Mouse (Mus musculus) small intestine, adult 2 months (tissue): ENCODE measurements around the gene Ehd1. TPM values are rescaled to one million over a fixed set of nuclear protein-coding genes. Genes with fewer than 3 reads are reported as not detected.

ENCODE experiments used
- H3K27ac ChIP-seq: fragments of 200-500 bp; 2 replicates; pipeline ENCODE4 v1.5.1; 2012; ENCODE audit warnings: low read depth, low read length, control low read depth, inconsistent platforms; ENCODE audit not compliant: insufficient read depth
- H3K27me3 ChIP-seq: fragments of 200-500 bp; 2 replicates; pipeline ENCODE4 v1.6.1; 2012; ENCODE audit warnings: mild to moderate bottlenecking, moderate library complexity, low read length, inconsistent platforms; ENCODE audit not compliant: control insufficient read depth, insufficient read depth
- H3K36me3 ChIP-seq: fragments of 200-500 bp; 2 replicates; pipeline ENCODE4 v1.6.1; 2012; ENCODE audit warnings: mild to moderate bottlenecking, low read length, control low read depth, inconsistent platforms; ENCODE audit not compliant: control insufficient read depth, insufficient read depth
- H3K4me1 ChIP-seq: fragments of 200-500 bp; 2 replicates; pipeline ENCODE4 v1.6.1; 2012; ENCODE audit warnings: low read length, inconsistent platforms, mixed read lengths; ENCODE audit not compliant: control insufficient read depth, insufficient read depth, insufficient read length
- H3K4me3 ChIP-seq: fragments of 200-500 bp; 2 replicates; pipeline ENCODE4 v1.5.1; 2012; ENCODE audit warnings: low read depth, mild to moderate bottlenecking, control low read depth, inconsistent platforms, low read length, moderate library complexity
- CTCF ChIP-seq: fragments of 200-500 bp; IDR thresholded peaks from 2 replicates; pipeline ENCODE4 v1.5.1; 2012; ENCODE audit warnings: low read depth, mild to moderate bottlenecking, control low read depth, inconsistent platforms, low read length, moderate library complexity, mixed read lengths; ENCODE audit not compliant: insufficient replicate concordance, insufficient read length; ENCODE audit errors: extremely low read depth
- POLR2A ChIP-seq: fragments of 200-500 bp; IDR thresholded peaks from 2 replicates; pipeline ENCODE4 v1.6.1; 2012; ENCODE audit warnings: low read depth, mild to moderate bottlenecking, control low read depth, inconsistent platforms, low read length, moderate library complexity
- WGBS: fragments of 180-500 bp; shearing (Covaris S2); methylation state at CpG from one replicate; pipeline ENCODE4 v1.1.7; 2018; 5-methylcytosine and 5-hydroxymethylcytosine counted together
- polyA plus RNA-seq: library from polyadenylated mRNA; depleted of rRNA; stranded (reverse); fragments of >200 nt; gene quantifications from 2 replicates; pipeline ENCODE4 v1.2.3, GENCODE M21; 2012

Ehd1 gene
- polyA plus RNA-seq, 1 experiment: 714 TPM

GRCm38 (mm10) chr19:6292262-6292661, 15.7 kb downstream of the Ehd1 start:
- Histone ChIP-seq H3K36me3 (peaks cover 56% of the 10 kb centered on the region), H3K4me3 (no peak overlapping the region), H3K27me3 (no peaks in the 10 kb centered on the region), H3K27ac (peak overlapping the region; percentile 98), H3K4me1 (peaks cover 44% of the 10 kb centered on the region)
- no peak for TF ChIP-seq CTCF
- no peak for TF ChIP-seq POLR2A
- WGBS: 90% methylated on average over 5 of the region's 5 CpGs

- H3K27ac ChIP-seq: peak overlapping the region; percentile 72; the same call in 1 of the 2 replicates
- H3K36me3 ChIP-seq: peaks cover 65% of the 10 kb centered on the region
- WGBS: 93% methylated on average over 17 of the region's 17 CpGs
- TF ChIP-seq CTCF (no peak), POLR2A (no peak)
- H3K27me3 ChIP-seq: no peaks in the 10 kb centered on the region
- H3K4me1 ChIP-seq: peaks cover 55% of the 10 kb centered on the region
- no peak overlapping the region for H3K4me3 ChIP-seq
Measured at GRCm38 (mm10) chr19:6294301-6294700, 17.8 kb downstream of the Ehd1 start.

GRCm38 (mm10) chr19:6296551-6297210, 20.2 kb downstream of the Ehd1 start:
- Histone ChIP-seq H3K36me3 (peaks cover 67% of the 10 kb centered on the region), H3K27me3 (no peaks in the 10 kb centered on the region), H3K4me3 (no peak overlapping the region), H3K4me1 (peaks cover 49% of the 10 kb centered on the region), H3K27ac (peak overlapping the region; percentile 65)
- 74% methylated on average over 5 of the region's 5 CpGs for WGBS
- TF ChIP-seq POLR2A: no peak

- TF ChIP-seq CTCF (no peak), POLR2A (no peak)
- Histone ChIP-seq H3K27ac (peak overlapping the region; percentile 71), H3K4me1 (peaks cover 40% of the 10 kb centered on the region), H3K27me3 (no peaks in the 10 kb centered on the region), H3K36me3 (peaks cover 65% of the 10 kb centered on the region), H3K4me3 (no peak overlapping the region)
- 66% methylated on average over 9 of the region's 9 CpGs for WGBS
Measured at GRCm38 (mm10) chr19:6297641-6298040, 21.1 kb downstream of the Ehd1 start.

- H3K27me3 ChIP-seq: no peaks in the 10 kb centered on the region
- H3K27ac ChIP-seq: peak overlapping the region; percentile 21; the same call in 1 of the 2 replicates
- H3K36me3 ChIP-seq: peaks cover 59% of the 10 kb centered on the region
- TF ChIP-seq CTCF: no peak
- no peak for TF ChIP-seq POLR2A
- H3K4me3 ChIP-seq: no peak overlapping the region
- WGBS: 73% methylated on average over 4 of the region's 4 CpGs
- peaks cover 34% of the 10 kb centered on the region for H3K4me1 ChIP-seq
Measured at GRCm38 (mm10) chr19:6299003-6299402, 22.5 kb downstream of the Ehd1 start.

- Histone ChIP-seq H3K27me3 (no peaks in the 10 kb centered on the region), H3K4me3 (no peak overlapping the region), H3K27ac (peak overlapping the region; percentile 67), H3K36me3 (peaks cover 53% of the 10 kb centered on the region), H3K4me1 (peaks cover 31% of the 10 kb centered on the region)
- TF ChIP-seq POLR2A (no peak), CTCF (no peak)
- WGBS: 76% methylated on average over 7 of the region's 7 CpGs
Measured at GRCm38 (mm10) chr19:6299450-6300267, 23.1 kb downstream of the Ehd1 start.

GRCm38 (mm10) chr19:6300402-6300841, 23.9 kb downstream of the Ehd1 start:
- Histone ChIP-seq H3K4me1 (peaks cover 28% of the 10 kb centered on the region), H3K36me3 (peaks cover 46% of the 10 kb centered on the region), H3K4me3 (no peak overlapping the region), H3K27ac (no peak overlapping the region; the same call in 1 of the 2 replicates), H3K27me3 (no peaks in the 10 kb centered on the region)
- TF ChIP-seq CTCF (no peak), POLR2A (no peak)
- 69% methylated on average over 7 of the region's 7 CpGs for WGBS

- Histone ChIP-seq H3K27ac (no peak overlapping the region), H3K4me1 (peaks cover 22% of the 10 kb centered on the region), H3K27me3 (no peaks in the 10 kb centered on the region), H3K36me3 (peaks cover 32% of the 10 kb centered on the region), H3K4me3 (no peak overlapping the region)
- no peak for TF ChIP-seq CTCF
- TF ChIP-seq POLR2A: no peak
- 91% methylated on average over 5 of the region's 5 CpGs for WGBS
Measured at GRCm38 (mm10) chr19:6302114-6302513, 25.6 kb downstream of the Ehd1 start.
